In the genomic region with DNA sequence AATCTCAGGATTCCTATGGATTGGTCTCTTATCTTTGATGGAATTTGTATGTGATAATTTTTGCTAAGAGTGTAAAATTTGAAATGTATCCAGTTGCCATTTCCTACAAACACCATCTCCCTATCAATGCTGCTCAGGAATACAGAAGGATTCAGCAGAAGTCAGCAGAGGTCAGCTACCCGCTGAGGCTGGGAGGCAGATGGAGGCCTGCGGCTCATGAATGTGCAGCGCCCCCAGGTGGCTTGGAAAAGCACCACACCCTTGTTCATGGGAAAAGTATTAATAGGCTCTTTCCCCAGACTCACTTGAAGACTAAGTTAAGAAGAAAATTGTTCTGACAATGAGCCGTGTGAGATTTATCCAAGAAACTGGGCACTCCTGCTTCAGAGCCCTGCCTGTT, we compare ENCODE assay signal across 12 mouse cellular contexts.
A peak's percentile ranks its signal among the peaks of the same experiment; 100 is the strongest.
DNase-seq lines count a peak whose midpoint lies in the region; ATAC-seq and TF ChIP-seq lines count a peak whose summit lies in the region.
"Had no signal": no experiment of that assay in that cellular context is flagged by ENCODE, and none has a peak within 500 bp of the region (broad histone marks: within the 10 kb centered on the region; RNA-seq: fewer than 3 reads in every experiment).

No protein-coding gene starts in this region.

- TF ChIP-seq CTCF in lung, embryonic 14.5 days (IDR thresholded peaks at IDR 0.05; ENCODE audit: low read depth): peak; percentile 58

- 33% methylated on average over 4 of the region's 4 CpGs for WGBS in lung, embryonic 14.5 days

- no peaks in the 10 kb centered on the region for H3K36me3 ChIP-seq in lung, embryonic 14.5 days (ENCODE audit: insufficient read depth)
- H3K36me3 ChIP-seq: kidney, embryonic 15.5 days; lung, embryonic 15.5 days had no signal

- H3K27me3 ChIP-seq in lung, embryonic 14.5 days (ENCODE audit: insufficient read depth, low read length): no peaks in the 10 kb centered on the region
- H3K27me3 ChIP-seq: kidney, embryonic 15.5 days; lung, embryonic 15.5 days had no signal

- ATAC-seq in lung, embryonic 14.5 days (ENCODE audit: insufficient read depth): peak; percentile 62; the same call in 1 of the 2 replicates

- no peak overlapping the region for H3K9ac ChIP-seq in lung, embryonic 14.5 days
- H3K9ac ChIP-seq: kidney, embryonic 15.5 days; lung, embryonic 15.5 days had no signal

- H3K4me2 ChIP-seq in lung, embryonic 14.5 days: no peak overlapping the region
- H3K4me2 ChIP-seq: kidney, embryonic 15.5 days; lung, embryonic 15.5 days had no signal

- DNase-seq in adrenal gland, postnatal 14 days: peak; percentile 27
- no peak for DNase-seq in adrenal gland, postnatal 4 days (ENCODE audit: low spot score in 2 of 2)
- peak; percentile 24 to 37 for DNase-seq in layer of hippocampus, postnatal 10 days (ENCODE audit: low spot score in 2 of 2)
- no peak for DNase-seq in layer of hippocampus, adult 8-10 months (ENCODE audit: low spot score in 2 of 2)
- peak; percentile 10 for DNase-seq in ES-CJ7 (ENCODE audit: low read depth, low spot score)
- peak; percentile 71 for DNase-seq in lung, embryonic 14.5 days
- DNase-seq in spleen, postnatal 36 days (ENCODE audit: low spot score in 2 of 2): no peak
- no peak for DNase-seq in cerebellum, adult 18-20 months
- DNase-seq: adrenal gland, adult 8-10 months; thymus, adult 2 months had no signal

- no peak overlapping the region for H3K4me3 ChIP-seq in lung, embryonic 14.5 days (ENCODE audit: low read depth, low read length)
- H3K4me3 ChIP-seq: kidney, embryonic 15.5 days; lung, embryonic 15.5 days had no signal

- H3K4me1 ChIP-seq in lung, embryonic 14.5 days (ENCODE audit: insufficient read depth): no peaks in the 10 kb centered on the region
- H3K4me1 ChIP-seq: kidney, embryonic 15.5 days; lung, embryonic 15.5 days had no signal

- no peaks in the 10 kb centered on the region for H3K9me3 ChIP-seq in lung, embryonic 14.5 days (ENCODE audit: low read depth, low read length)
- H3K9me3 ChIP-seq: kidney, embryonic 15.5 days; lung, embryonic 15.5 days had no signal

- H3K27ac ChIP-seq in lung, embryonic 14.5 days (ENCODE audit: low read depth): no peak overlapping the region
- H3K27ac ChIP-seq: kidney, embryonic 15.5 days; lung, embryonic 15.5 days had no signal

Comparison
In these comparisons a context has a peak if more than half of its experiments do, and no peak if none do; other contexts are left out.
1. DNase-seq: peak in adrenal gland, postnatal 14 days (single experiment), layer of hippocampus, postnatal 10 days (2 of 2), ES-CJ7 (single experiment) and lung, embryonic 14.5 days (single experiment); none in adrenal gland, postnatal 4 days (0 of 2), layer of hippocampus, adult 8-10 months (0 of 2), spleen, postnatal 36 days (0 of 2) and cerebellum, adult 18-20 months (0 of 2).